Mouse (Mus musculus) G1E (cell line): Measurements from ENCODE around the gene Rpgr. TPM values are rescaled to one million over a fixed set of nuclear protein-coding genes. Genes with fewer than 3 reads are reported as not detected.

ENCODE experiments used
- ATAC-seq: 2 replicates; pipeline ENCODE4 v1.8.0; 2016; ENCODE audit warnings: mild to moderate bottlenecking; ENCODE audit not compliant: insufficient number of reproducible peaks, poor library complexity, low FRiP score, severe bottlenecking; ENCODE audit errors: extremely low read depth
- DNase-seq: peaks from one replicate; pipeline ENCODE4 v3.0.0; 2012; ENCODE audit warnings: low spot score
- H3K27me3 ChIP-seq: 2 replicates; pipeline ENCODE4 v1.6.1; 2012; ENCODE audit warnings: mild to moderate bottlenecking, low read length, inconsistent platforms; ENCODE audit not compliant: insufficient read depth
- H3K36me3 ChIP-seq: replicated peaks from 2 replicates; pipeline ENCODE3; 2012; ENCODE audit warnings: mild to moderate bottlenecking, inconsistent platforms
- H3K4me1 ChIP-seq: 2 replicates; pipeline ENCODE4 v1.6.1; 2012; ENCODE audit warnings: low read depth, low read length, inconsistent platforms, mixed read lengths; ENCODE audit not compliant: insufficient read depth
- H3K4me3 ChIP-seq: 2 replicates; pipeline ENCODE4 v1.5.1; 2012; ENCODE audit warnings: low read depth, mild to moderate bottlenecking, inconsistent platforms, low read length, moderate library complexity, mixed read lengths
- H3K9me3 ChIP-seq: replicated peaks from 2 replicates; pipeline ENCODE4 v1.6.1; 2012; ENCODE audit warnings: inconsistent platforms
- CTCF ChIP-seq: IDR thresholded peaks from 2 replicates; pipeline ENCODE4 v1.5.1; 2012; ENCODE audit warnings: low read depth, low read length, inconsistent platforms, mixed read lengths
- GATA1 ChIP-seq: IDR thresholded peaks from 2 replicates; pipeline ENCODE4 v1.6.1; 2012; ENCODE audit warnings: borderline replicate concordance, low read length, inconsistent platforms, mixed read lengths
- GATA2 ChIP-seq: IDR thresholded peaks from 2 replicates; pipeline ENCODE4 v1.6.1; 2012; ENCODE audit warnings: low read depth, low read length, inconsistent platforms, borderline replicate concordance
- POLR2AphosphoS5 ChIP-seq: IDR thresholded peaks from 2 replicates; pipeline ENCODE4 v1.6.1; 2012; ENCODE audit warnings: low read depth, low read length, inconsistent platforms; ENCODE audit not compliant: insufficient replicate concordance
- TAL1 ChIP-seq: conservative IDR thresholded peaks from 2 replicates; pipeline ENCODE4 v1.6.1; 2012; ENCODE audit warnings: low read depth, low read length, inconsistent platforms, mixed read lengths
- polyA plus RNA-seq: library from polyadenylated mRNA; stranded (reverse); fragments of >175 nt; gene quantifications from 2 replicates; pipeline ENCODE4 v1.2.3, GENCODE M21; 2012
- total RNA-seq, 2 experiments: library from RNA; stranded (forward) in 1 of 2; stranded (reverse) in 1 of 2; fragments of 200-1000 nt in 1 of 2; fragments of >200 nt in 1 of 2; fragmentation: Nextera tagmentation in 1 of 2; gene quantifications; 2 replicates each; pipeline ENCODE4 v1.2.3; 2014 to 2017

The Rpgr gene
- total and polyA plus RNA-seq, 3 experiments = 1.00 to 25.8 (median 17.0) TPM

DNA sequence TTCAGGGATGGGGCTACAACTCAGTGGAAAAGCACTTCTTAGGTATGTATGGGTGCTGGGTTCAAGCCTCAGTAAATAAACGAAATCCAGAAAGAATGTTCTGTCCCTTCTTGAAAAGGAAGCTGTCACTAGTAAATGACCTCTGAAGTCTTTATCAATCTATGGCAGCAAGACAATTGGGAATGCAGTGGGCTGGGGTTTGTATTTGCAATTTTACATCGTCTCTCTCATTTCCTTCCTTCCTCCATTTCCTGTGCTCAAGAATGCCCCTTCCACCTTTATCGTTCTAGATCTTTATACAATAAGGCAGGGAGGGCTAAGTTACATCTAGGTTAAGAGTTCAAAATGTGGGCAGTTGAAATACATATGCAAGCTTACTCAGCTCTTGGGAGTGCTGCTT is 17.9 kb upstream of the Rpgr start:
- TF ChIP-seq GATA1 = no peak
- TF ChIP-seq POLR2AphosphoS5 = no peak
- TF ChIP-seq GATA2 = no peak
- TF ChIP-seq CTCF = no peak
- no peak for TF ChIP-seq TAL1
- no peak for DNase-seq
- H3K9me3 ChIP-seq = no peaks in the 10 kb centered on the region
- no peak for ATAC-seq
- no peaks in the 10 kb centered on the region for H3K4me1 ChIP-seq
- no peaks in the 10 kb centered on the region for H3K36me3 ChIP-seq
- H3K4me3 ChIP-seq = no peak overlapping the region
- H3K27me3 ChIP-seq = peaks cover 4% of the 10 kb centered on the region; the same call in 1 of the 2 replicates

GRCm38 (mm10) chrX:10233051-10233450 is 16.3 kb upstream of the Rpgr start:
- Histone ChIP-seq H3K4me3 (no peak overlapping the region), H3K27me3 (peaks cover 4% of the 10 kb centered on the region; the same call in 1 of the 2 replicates), H3K4me1 (no peaks in the 10 kb centered on the region), H3K36me3 (no peaks in the 10 kb centered on the region), H3K9me3 (no peaks in the 10 kb centered on the region)
- DNase-seq = no peak
- ATAC-seq = no peak
- TF ChIP-seq TAL1 (no peak), CTCF (no peak), GATA2 (no peak), GATA1 (no peak), POLR2AphosphoS5 (no peak)

- Histone ChIP-seq H3K27me3 (no peaks in the 10 kb centered on the region), H3K4me1 (no peaks in the 10 kb centered on the region), H3K4me3 (no peak overlapping the region), H3K36me3 (no peaks in the 10 kb centered on the region), H3K9me3 (no peaks in the 10 kb centered on the region)
- no peak for TF ChIP-seq POLR2AphosphoS5
- no peak for TF ChIP-seq TAL1
- TF ChIP-seq CTCF = no peak
- no peak for TF ChIP-seq GATA2
- TF ChIP-seq GATA1 = no peak
- ATAC-seq = no peak
- no peak for DNase-seq
Measured at GRCm38 (mm10) chrX:10219281-10219680, 2.6 kb upstream of the Rpgr start.

DNA sequence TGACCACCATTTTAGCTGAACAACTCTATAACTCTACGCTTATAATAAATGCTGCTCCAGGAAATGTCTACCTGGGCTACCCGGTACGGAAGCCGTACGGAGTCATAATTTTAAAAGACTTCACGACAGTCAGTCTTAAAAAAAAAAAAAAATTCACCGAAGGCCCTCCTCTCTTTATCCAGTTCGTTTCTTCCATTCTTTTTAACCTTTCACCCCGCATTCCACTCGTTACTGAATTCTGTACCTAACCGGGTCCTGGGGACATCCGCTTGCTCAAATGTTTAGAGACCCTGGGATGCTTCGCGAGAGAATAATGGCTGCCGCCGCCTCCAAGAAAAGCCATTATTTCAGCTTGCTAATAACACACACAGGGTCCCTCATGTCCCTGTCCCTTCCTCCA is 748 bp downstream of the Rpgr start:
- no peak; the same call in 1 of the 2 replicates for ATAC-seq
- Histone ChIP-seq H3K27me3 (no peaks in the 10 kb centered on the region), H3K9me3 (no peaks in the 10 kb centered on the region), H3K4me3 (peak overlapping the region; percentile 73), H3K36me3 (peaks cover 2% of the 10 kb centered on the region), H3K4me1 (no peaks in the 10 kb centered on the region)
- no peak for DNase-seq
- TF ChIP-seq CTCF (no peak), GATA1 (no peak), GATA2 (no peak), POLR2AphosphoS5 (no peak), TAL1 (no peak)

DNA sequence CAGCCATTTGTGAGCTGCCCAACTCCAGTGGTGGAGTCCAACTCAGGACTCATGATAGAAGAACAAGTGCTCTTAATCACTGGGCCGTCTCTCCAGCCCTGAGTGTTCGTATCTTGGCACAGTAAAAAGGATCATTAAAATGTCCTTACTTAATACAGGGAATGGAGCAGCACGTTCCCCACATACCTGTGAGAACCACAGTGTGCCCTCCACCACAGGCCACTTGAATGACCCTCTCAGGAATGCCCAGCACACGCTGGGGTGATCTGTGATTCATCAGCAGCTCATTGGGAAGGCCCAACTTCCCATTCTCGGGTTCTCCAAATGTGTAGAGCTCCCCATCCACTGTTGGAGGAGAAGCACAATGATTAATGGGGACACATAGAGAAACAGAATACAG is 10.8 kb downstream of the Rpgr start:
- Histone ChIP-seq H3K4me3 (no peak overlapping the region), H3K36me3 (peaks cover 24% of the 10 kb centered on the region), H3K4me1 (no peaks in the 10 kb centered on the region), H3K27me3 (no peaks in the 10 kb centered on the region), H3K9me3 (no peaks in the 10 kb centered on the region)
- no peak for TF ChIP-seq TAL1
- no peak for TF ChIP-seq GATA1
- TF ChIP-seq CTCF = no peak
- TF ChIP-seq POLR2AphosphoS5 = no peak
- no peak for TF ChIP-seq GATA2
- no peak for ATAC-seq
- DNase-seq = no peak

DNA sequence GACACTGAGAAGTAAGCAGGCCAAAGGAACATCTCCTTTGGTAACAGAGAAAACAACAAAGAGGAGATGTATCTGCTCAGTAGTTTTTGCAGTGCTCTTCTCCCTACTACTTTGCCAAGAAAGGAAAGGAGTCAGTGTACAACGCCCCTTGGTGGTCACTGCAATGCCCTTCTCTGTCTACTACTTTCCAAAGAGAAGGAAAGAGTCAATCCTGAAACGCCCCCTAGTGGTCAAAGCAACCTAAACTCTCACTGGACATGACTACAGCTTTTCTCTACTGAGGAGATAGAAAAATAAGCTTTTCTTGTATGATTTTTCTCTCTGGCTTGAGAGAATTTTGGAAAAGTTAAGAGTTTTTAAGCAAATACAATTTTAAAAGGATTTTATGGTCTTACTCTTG is 15.4 kb downstream of the Rpgr start:
- Histone ChIP-seq H3K4me1 (no peaks in the 10 kb centered on the region), H3K36me3 (peaks cover 11% of the 10 kb centered on the region), H3K9me3 (no peaks in the 10 kb centered on the region), H3K4me3 (no peak overlapping the region), H3K27me3 (no peaks in the 10 kb centered on the region)
- peak; percentile 3 for DNase-seq
- TF ChIP-seq POLR2AphosphoS5 = no peak
- TF ChIP-seq CTCF = no peak
- no peak for TF ChIP-seq TAL1
- TF ChIP-seq GATA2 = no peak
- TF ChIP-seq GATA1 = no peak
- ATAC-seq = no peak
